Mouse (Mus musculus) lung, embryonic 15.5 days (tissue): ENCODE results near the gene Bnip1. TPM values are rescaled to one million over a fixed set of nuclear protein-coding genes. Genes with fewer than 3 reads are reported as not detected.

Experiments used
- ATAC-seq: fragments of 200-750 bp; cut with Nextera tagmentation; 2 replicates; pipeline ENCODE4 v1.8.0; 2017; ENCODE audit warnings: moderate number of reproducible peaks, borderline replicate concordance; ENCODE audit not compliant: low FRiP score, low TSS enrichment; ENCODE audit errors: extremely low read depth
- H3K27ac ChIP-seq: fragments of 300-500 bp; sonication (generic); 2 replicates; pipeline ENCODE4 v1.5.1; 2015; ENCODE audit warnings: moderate library complexity, mild to moderate bottlenecking, inconsistent platforms
- H3K27me3 ChIP-seq: fragments of 300-500 bp; sonication (generic); 2 replicates; pipeline ENCODE4 v1.6.1; 2015; ENCODE audit warnings: inconsistent platforms
- H3K36me3 ChIP-seq: fragments of 300-500 bp; sonication (generic); 2 replicates; pipeline ENCODE4 v1.6.1; 2015; ENCODE audit warnings: inconsistent platforms
- H3K4me1 ChIP-seq: fragments of 300-500 bp; sonication (generic); 2 replicates; pipeline ENCODE4 v1.6.1; 2015; ENCODE audit warnings: inconsistent platforms
- H3K4me2 ChIP-seq: fragments of 300-500 bp; sonication (generic); 2 replicates; pipeline ENCODE4 v1.6.1; 2015; ENCODE audit warnings: inconsistent platforms, mild to moderate bottlenecking, moderate library complexity
- H3K4me3 ChIP-seq: fragments of 300-500 bp; sonication (generic); 2 replicates; pipeline ENCODE4 v1.5.1; 2015; ENCODE audit warnings: mild to moderate bottlenecking, inconsistent platforms
- H3K9ac ChIP-seq: fragments of 300-500 bp; sonication (generic); 2 replicates; pipeline ENCODE4 v1.6.1; 2015; ENCODE audit warnings: inconsistent platforms
- H3K9me3 ChIP-seq: fragments of 300-500 bp; sonication (generic); 2 replicates; pipeline ENCODE4 v1.6.1; 2016; ENCODE audit warnings: inconsistent platforms
- WGBS: fragments of 180-500 bp; shearing (Covaris S2); methylation state at CpG from one replicate; pipeline ENCODE4 v1.1.7; 2015; 5-methylcytosine and 5-hydroxymethylcytosine counted together
- polyA plus RNA-seq: library from polyadenylated mRNA; unstranded; fragments of >200 nt; fragmentation: Nextera tagmentation; extraction: Ambion mirVana; gene quantifications from 2 replicates; pipeline ENCODE4 v1.2.1, GENCODE M21; 2015

Gene Bnip1
- polyA plus RNA-seq, 1 experiment from 2014 or later = 49.7 TPM

DNA sequence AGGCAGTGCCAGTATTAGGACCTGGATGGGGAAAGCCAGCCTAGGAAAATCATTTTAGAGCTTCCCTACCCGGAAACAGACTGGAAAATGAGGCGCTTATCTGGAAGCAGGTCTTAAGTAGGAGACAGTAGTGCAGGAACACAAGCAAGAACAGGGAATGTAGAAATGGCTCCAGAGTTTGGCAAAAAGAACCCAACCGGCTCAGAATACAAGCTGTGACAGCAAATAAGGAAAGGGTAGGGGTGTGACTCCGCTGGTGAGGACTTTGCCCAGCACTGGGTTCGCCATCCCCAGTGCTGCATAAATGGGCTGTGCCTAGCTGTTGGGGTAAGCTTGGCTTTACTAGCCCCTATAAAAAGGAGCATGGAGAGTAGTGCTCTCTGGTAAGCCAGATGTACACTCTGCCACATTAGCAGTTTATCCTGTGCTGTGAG, 761 bp downstream of the Bnip1 start:
- H3K4me1 ChIP-seq = peaks cover 8% of the 10 kb centered on the region
- peak overlapping the region; percentile 97 for H3K27ac ChIP-seq
- H3K27me3 ChIP-seq = no peaks in the 10 kb centered on the region
- peak overlapping the region; percentile 73 for H3K4me2 ChIP-seq
- H3K36me3 ChIP-seq = peaks cover 23% of the 10 kb centered on the region
- H3K9me3 ChIP-seq = no peaks in the 10 kb centered on the region
- ATAC-seq = peak; percentile 43; the same call in 1 of the 2 replicates
- peak overlapping the region; percentile 80 for H3K4me3 ChIP-seq
- WGBS = 8% methylated on average over 5 of the region's 5 CpGs
- H3K9ac ChIP-seq = peak overlapping the region; percentile 89

DNA sequence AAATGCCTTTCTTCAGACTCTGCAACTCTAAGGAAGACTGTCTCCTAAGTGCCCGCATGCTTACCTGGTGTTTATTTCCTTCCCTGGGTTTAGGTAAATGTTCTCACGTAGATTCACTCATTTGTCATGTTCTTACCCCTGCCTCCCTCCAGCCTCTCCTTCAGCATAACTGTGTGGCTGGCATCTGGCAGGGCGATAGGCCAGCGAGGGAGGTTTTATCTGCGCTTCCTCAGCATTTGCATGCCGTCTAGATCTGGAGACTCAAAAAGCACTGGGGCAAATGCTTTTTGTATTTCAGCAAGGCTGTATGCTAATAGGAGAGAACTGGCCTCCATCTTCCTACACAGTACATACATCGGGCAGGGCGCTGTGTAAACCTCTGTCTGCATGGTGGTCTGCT, 3.7 kb downstream of the Bnip1 start:
- Histone ChIP-seq H3K9me3 (no peaks in the 10 kb centered on the region), H3K9ac (no peak overlapping the region), H3K4me1 (peaks cover 8% of the 10 kb centered on the region), H3K36me3 (peaks cover 42% of the 10 kb centered on the region), H3K4me2 (no peak overlapping the region), H3K27me3 (no peaks in the 10 kb centered on the region), H3K27ac (no peak overlapping the region), H3K4me3 (no peak overlapping the region)
- WGBS = 89% methylated on average over 8 of the region's 8 CpGs
- ATAC-seq = no peak

DNA sequence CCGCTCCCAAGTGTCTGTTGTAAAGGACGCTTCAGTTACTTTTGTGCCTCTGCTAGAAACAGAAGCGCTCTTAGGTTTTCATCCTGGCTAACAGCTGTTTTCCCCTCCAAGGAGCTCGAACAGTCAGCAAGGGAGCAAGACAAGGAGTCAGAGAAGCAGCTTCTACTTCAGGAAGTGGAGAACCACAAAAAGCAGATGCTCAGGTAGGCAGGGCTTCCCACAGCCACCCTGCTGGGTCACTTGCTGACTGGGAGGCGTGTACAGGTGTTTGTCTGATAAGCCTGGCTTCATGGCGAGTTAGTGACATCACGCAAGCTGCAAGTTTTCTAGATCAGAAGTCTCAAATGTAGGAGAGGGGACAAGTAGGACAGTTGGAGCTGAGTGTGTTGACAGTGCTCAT, 5.7 kb downstream of the Bnip1 start:
- no peak for ATAC-seq
- Histone ChIP-seq H3K4me3 (no peak overlapping the region), H3K27ac (no peak overlapping the region), H3K9ac (no peak overlapping the region), H3K4me2 (no peak overlapping the region), H3K9me3 (no peaks in the 10 kb centered on the region), H3K4me1 (peaks cover 6% of the 10 kb centered on the region), H3K36me3 (peaks cover 61% of the 10 kb centered on the region), H3K27me3 (no peaks in the 10 kb centered on the region)
- 84% methylated on average over 7 of the region's 7 CpGs for WGBS

DNA sequence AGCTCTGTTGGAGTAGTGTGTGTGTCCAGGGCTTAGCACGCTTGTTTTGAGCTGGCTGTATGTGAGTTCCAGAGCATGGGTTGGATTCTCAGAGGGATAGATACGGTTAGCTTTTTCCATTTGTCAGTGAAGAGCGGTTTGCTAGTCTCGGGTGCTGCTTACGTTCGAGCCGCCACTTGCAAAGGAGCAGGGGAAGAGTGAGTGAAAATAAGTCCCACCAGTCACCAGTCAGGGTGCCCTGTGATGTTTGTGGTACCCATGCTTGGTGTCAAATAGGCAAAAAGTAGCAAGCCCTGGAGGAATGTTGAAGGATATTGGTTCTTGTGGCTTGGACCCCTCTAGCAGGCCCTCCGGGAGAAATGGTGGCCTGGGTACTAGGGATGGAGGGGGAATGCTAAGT, 8.1 kb downstream of the Bnip1 start:
- WGBS = 90% methylated on average over 8 of the region's 8 CpGs
- Histone ChIP-seq H3K4me1 (no peaks in the 10 kb centered on the region), H3K27me3 (no peaks in the 10 kb centered on the region), H3K36me3 (peaks cover 69% of the 10 kb centered on the region), H3K27ac (no peak overlapping the region), H3K4me2 (no peak overlapping the region), H3K9ac (no peak overlapping the region), H3K4me3 (no peak overlapping the region), H3K9me3 (no peaks in the 10 kb centered on the region)
- ATAC-seq = no peak

DNA sequence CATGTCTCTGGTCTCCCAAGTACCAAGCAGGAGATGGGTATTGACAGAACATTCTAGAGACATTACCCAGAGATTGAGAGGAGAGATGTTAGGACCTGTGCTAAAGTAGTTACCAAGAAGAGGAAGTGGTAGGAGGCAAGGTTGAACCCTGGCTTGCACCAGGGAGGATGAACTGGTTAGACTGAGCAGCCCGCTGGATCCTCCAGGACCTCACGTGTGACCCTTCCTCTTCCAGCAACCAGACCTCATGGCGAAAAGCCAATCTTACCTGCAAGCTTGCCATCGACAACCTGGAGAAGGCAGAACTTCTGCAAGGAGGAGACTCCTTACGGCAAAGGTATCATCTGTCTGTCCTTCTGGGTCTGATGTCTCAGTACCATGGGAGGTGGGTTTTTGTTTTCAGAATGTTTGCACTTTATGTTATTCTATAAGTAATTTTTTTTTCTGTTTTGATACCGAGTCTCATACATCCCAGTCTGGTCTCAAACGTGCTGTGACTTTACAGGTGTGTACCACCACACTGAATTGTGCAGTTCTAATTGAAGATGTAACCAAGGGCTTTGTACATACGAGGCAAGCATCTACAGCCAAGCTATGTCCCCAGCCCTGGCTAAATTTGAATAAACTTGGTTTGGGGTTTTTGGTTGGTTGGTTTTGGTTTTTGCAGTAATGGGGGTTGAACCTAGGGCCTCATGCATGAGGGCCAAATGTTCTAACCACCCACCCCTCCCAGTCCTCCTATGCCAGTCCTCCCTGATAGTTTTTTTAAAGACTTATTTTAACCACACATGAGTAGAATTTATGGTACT, 8.8 kb downstream of the Bnip1 start:
- WGBS = 88% methylated on average over 8 of the region's 8 CpGs
- ATAC-seq = no peak
- no peaks in the 10 kb centered on the region for H3K27me3 ChIP-seq
- H3K4me2 ChIP-seq = no peak overlapping the region
- no peaks in the 10 kb centered on the region for H3K4me1 ChIP-seq
- H3K9ac ChIP-seq = no peak overlapping the region
- H3K4me3 ChIP-seq = no peak overlapping the region
- H3K27ac ChIP-seq = no peak overlapping the region
- H3K36me3 ChIP-seq = peaks cover 65% of the 10 kb centered on the region
- no peaks in the 10 kb centered on the region for H3K9me3 ChIP-seq

DNA sequence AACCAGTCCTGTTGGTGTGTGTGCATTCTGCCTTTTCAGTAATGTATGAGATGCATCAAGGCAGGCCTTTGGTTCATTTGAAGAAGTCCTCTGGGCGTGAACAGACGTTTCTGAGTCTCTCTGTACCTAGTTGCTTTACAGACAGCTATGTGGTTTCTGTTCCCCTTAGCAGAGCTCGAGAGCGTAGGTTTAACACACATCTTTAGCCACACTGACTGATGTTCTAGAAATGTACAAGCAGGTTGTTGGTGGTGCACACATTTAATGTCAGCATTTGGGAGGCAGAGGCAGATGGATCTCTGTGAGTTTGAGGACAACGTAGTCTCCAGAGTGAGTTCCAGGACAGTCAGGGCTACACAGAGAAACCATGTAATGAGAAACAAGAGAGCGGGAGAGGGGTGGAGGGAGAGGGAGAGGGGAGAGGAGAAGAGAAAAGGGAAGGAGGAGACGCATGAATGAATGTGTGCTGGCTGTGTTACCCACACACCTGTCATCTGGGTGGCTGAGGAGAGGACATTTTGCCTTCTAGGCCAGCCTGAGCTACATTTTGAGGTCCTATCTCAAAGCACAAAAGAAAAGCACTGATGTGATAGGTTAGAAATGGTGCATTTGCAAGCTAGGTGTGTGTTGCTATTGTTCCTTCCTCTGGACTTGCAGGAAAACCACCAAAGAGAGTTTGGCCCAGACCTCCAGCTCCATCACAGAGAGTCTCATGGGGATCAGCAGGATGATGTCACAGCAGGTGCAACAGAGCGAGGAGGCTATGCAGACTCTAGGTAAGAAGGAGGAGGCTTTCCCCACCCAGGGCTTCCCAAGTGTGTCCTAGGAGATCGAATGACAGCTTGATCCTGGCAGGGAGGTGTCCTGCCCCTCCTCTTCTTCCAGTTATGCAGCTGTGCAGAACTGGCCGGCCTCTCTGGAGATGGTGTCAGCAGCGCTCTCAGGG, 9.7 kb downstream of the Bnip1 start:
- ATAC-seq = no peak
- H3K27me3 ChIP-seq = no peaks in the 10 kb centered on the region
- H3K4me1 ChIP-seq = no peaks in the 10 kb centered on the region
- peaks cover 59% of the 10 kb centered on the region for H3K36me3 ChIP-seq
- H3K4me2 ChIP-seq = no peak overlapping the region
- no peak overlapping the region for H3K27ac ChIP-seq
- no peaks in the 10 kb centered on the region for H3K9me3 ChIP-seq
- H3K9ac ChIP-seq = no peak overlapping the region
- H3K4me3 ChIP-seq = no peak overlapping the region
- WGBS = 82% methylated on average over 11 of the region's 11 CpGs

DNA sequence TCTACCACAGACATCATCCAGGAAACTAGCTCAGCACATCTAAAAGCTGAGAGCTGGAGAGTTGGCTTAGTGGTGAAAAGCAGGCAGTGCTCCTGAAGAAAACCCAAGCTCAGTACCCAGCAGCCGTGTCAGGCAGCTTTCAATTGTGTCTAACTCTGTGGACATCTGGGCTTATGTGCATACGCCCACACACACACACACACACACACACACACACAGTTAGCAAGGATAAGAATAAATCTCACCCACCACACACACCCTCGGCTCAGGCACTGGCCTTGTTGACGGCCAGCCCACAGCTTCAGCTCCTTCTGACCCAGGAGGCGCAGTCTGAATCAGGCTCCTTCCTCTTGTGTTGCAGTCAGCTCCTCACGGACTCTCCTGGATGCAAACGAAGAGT, 10.7 kb downstream of the Bnip1 start:
- WGBS = 88% methylated on average over 7 of the region's 7 CpGs
- ATAC-seq = no peak
- Histone ChIP-seq H3K4me2 (no peak overlapping the region), H3K9ac (no peak overlapping the region), H3K27ac (no peak overlapping the region), H3K27me3 (no peaks in the 10 kb centered on the region), H3K9me3 (no peaks in the 10 kb centered on the region), H3K4me3 (no peak overlapping the region), H3K4me1 (no peaks in the 10 kb centered on the region), H3K36me3 (peaks cover 53% of the 10 kb centered on the region)

DNA sequence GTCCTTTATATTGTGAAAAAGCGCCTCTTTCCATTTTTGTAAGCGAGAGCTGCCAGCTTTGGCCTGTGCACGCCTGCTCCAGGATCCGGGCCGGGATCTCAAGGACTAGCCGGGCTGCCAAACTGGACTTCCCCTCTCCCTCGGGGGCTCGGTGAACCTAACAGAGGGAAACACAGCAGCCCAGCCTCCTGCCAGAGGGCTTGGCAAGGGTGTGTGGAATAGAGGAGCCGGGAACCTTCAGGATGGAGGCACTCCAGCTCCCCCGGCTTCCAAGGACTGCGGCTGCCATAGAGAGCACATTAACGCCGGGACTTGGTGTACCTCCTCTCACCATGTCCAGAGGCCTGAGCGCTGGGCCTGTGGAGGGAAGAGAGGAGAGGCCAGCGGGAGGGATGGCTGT, 11.2 kb downstream of the Bnip1 start:
- H3K27me3 ChIP-seq = no peaks in the 10 kb centered on the region
- no peak overlapping the region for H3K4me2 ChIP-seq
- no peak overlapping the region for H3K4me3 ChIP-seq
- H3K9me3 ChIP-seq = no peaks in the 10 kb centered on the region
- H3K36me3 ChIP-seq = peaks cover 47% of the 10 kb centered on the region
- H3K27ac ChIP-seq = no peak overlapping the region
- H3K4me1 ChIP-seq = no peaks in the 10 kb centered on the region
- no peak for ATAC-seq
- no peak overlapping the region for H3K9ac ChIP-seq
- 83% methylated on average over 15 of the region's 15 CpGs for WGBS

DNA sequence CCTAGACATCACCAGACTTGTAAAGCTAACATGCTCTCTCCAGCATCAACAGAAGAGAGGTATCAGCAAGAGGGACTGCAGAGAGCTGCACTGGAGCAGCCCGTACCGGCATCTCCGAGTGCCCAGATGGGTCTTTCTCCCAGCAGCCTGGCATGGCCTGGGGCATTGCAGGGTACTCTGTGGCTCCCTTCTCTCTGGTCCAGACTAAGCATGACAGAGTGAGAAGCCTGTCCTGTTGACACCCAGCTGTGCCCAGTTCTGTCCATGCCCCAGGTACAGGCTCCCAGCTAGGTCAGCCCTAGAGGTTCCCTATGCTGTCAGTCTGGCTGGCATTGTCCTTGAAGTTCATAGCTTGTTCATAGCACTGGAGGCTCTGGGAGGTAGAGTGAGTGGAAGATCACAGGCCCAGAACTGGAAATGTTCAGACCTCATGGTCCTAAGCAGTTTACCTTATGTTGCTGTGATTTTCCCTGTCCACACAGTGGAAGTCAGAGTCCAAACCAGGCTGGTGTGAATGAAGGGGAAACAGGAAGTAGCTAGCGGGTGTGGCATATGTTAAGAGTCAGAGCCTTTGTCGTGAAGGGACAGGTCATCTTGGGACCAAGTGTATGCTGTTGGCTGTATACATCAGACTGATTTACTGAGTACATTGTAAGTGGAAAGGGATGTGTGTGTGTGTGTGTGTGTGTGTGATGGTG, 12.4 kb downstream of the Bnip1 start:
- 72% methylated on average over 5 of the region's 5 CpGs for WGBS
- peaks cover 41% of the 10 kb centered on the region for H3K36me3 ChIP-seq
- H3K9ac ChIP-seq = no peak overlapping the region
- no peak for ATAC-seq
- H3K27me3 ChIP-seq = no peaks in the 10 kb centered on the region
- no peaks in the 10 kb centered on the region for H3K9me3 ChIP-seq
- no peak overlapping the region for H3K4me3 ChIP-seq
- no peak overlapping the region for H3K4me2 ChIP-seq
- no peak overlapping the region for H3K27ac ChIP-seq
- H3K4me1 ChIP-seq = no peaks in the 10 kb centered on the region

DNA sequence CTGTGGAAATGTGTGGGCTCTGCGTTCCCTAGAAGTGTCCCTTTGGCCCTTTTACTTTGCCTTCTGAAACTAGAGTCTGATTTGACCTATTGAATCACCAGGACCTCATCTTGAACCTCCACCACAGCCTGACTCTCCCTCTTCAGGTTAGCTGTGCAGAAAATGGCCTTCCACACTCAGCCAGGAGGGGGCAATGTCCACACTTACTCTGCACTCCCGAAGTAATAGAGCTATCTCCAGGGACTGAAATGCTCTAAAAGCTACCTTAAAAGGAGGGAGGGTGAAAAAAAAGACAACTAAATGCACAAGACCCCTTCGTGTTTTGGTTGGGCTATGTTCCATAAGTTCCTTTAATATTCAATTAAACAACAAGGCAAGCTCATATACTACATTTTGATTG, 13.9 kb downstream of the Bnip1 start:
- no peaks in the 10 kb centered on the region for H3K27me3 ChIP-seq
- no peaks in the 10 kb centered on the region for H3K4me1 ChIP-seq
- H3K9me3 ChIP-seq = no peaks in the 10 kb centered on the region
- no peak overlapping the region for H3K4me3 ChIP-seq
- no peak for ATAC-seq
- H3K36me3 ChIP-seq = peaks cover 31% of the 10 kb centered on the region
- H3K27ac ChIP-seq = no peak overlapping the region
- 16% methylated on average over 3 of the region's 3 CpGs for WGBS
- no peak overlapping the region for H3K9ac ChIP-seq
- no peak overlapping the region for H3K4me2 ChIP-seq

DNA sequence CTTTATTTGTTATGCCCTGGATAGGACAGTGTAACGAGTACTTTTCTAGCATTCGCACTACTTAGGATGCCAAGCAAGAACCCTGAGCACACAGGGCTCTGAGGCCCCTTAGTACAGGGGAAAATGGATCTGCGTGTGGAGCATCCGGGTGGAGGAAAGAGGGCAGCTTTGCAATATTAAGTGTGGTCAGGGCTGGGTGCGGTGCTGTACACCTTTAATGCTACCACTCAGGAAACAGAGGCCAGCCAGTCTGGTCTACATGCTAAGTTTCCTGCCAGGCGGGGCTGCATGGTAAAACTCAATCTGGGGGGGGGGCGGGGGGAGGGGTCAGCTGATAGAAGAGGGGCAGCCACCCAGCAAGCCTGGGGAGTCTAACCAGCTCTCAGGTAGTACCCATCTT, 14.5 kb downstream of the Bnip1 start:
- no peaks in the 10 kb centered on the region for H3K27me3 ChIP-seq
- peaks cover 26% of the 10 kb centered on the region for H3K36me3 ChIP-seq
- no peaks in the 10 kb centered on the region for H3K9me3 ChIP-seq
- H3K4me3 ChIP-seq = no peak overlapping the region
- H3K4me1 ChIP-seq = no peaks in the 10 kb centered on the region
- no peak overlapping the region for H3K9ac ChIP-seq
- no peak overlapping the region for H3K27ac ChIP-seq
- no peak for ATAC-seq
- no peak overlapping the region for H3K4me2 ChIP-seq
- 71% methylated on average over 7 of the region's 7 CpGs for WGBS
